Mouse (Mus musculus): ENCODE results near the gene Tigd4.
"Not testable (repeated sequence)": the region's sequence is repeated elsewhere in the genome, so short reads cannot be mapped to it uniquely, and the experiment has no call there.

Gene Tigd4

DNA sequence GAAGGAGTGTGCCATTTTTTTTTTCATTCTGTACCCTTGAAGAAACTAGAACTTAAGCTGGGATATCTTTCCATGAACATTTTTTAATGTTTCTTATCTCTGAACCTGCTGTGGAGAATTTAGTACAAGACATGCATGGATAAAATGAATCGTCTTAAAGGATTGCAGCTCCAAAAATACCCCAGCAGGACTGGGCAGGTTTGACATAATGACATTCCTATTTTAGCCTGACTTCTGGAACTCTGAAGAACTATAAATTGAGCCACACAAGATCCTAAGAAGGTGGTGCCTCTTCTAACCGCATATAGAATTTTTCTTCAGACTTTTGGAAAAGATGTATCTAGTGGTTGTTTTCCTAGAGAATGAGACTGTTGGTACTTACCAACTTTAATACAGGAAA, at the start of gene Tigd4:
TSS of gene Tigd4 (plus strand) at position 301 of the 400 bp plus-strand sequence.
- DNase-seq (ENCODE audit: low read depth, low spot score) = no peak
- no peaks in the 10 kb centered on the region for H3K36me3 ChIP-seq (ENCODE audit: control insufficient read depth, insufficient read depth, low read length, poor library complexity, severe bottlenecking)
- no peaks in the 10 kb centered on the region for H3K27me3 ChIP-seq (ENCODE audit: control insufficient read depth, insufficient read depth, low read length, poor library complexity, severe bottlenecking)

GRCm38 (mm10) chr3:84547177-84547576, 46.2 kb upstream of the Tigd4 start:
- no peaks in the 10 kb centered on the region for H3K27me3 ChIP-seq (ENCODE audit: control insufficient read depth, insufficient read depth, low read length, poor library complexity, severe bottlenecking)
- DNase-seq (ENCODE audit: low read depth, low spot score) = peak; percentile 58

DNA sequence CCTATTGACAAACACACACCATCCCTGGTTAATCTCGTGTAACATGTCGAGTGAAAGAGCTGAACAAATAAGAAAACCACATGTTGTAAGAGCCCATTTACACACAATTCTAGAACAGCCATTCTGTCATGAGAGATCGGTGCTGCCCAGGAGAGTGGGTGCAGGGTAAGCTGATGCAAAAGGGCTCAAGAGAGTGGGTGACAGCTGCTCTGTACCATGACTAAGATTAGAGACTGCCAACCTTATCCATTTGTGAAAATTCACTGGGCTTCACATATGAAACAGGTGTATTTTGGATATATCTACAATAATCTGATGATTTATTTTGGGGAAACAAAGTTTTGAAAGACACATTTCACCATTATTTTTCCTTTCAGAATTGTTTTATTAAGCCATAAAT, 37.6 kb upstream of the Tigd4 start:
- no peak for DNase-seq (ENCODE audit: low read depth, low spot score)
- H3K36me3 ChIP-seq (ENCODE audit: control insufficient read depth, insufficient read depth, low read length, poor library complexity, severe bottlenecking) = no peaks in the 10 kb centered on the region
- no peaks in the 10 kb centered on the region for H3K27me3 ChIP-seq (ENCODE audit: control insufficient read depth, insufficient read depth, low read length, poor library complexity, severe bottlenecking)

More at GRCm38 (mm10) chr3:84547177-84547576, 46.2 kb upstream of the Tigd4 start:
- H3K36me3 ChIP-seq (ENCODE audit: control insufficient read depth, insufficient read depth, low read length, poor library complexity, severe bottlenecking) = no peaks in the 10 kb centered on the region

GRCm38 (mm10) chr3:84558301-84558700, 35.1 kb upstream of the Tigd4 start:
- Histone ChIP-seq H3K27me3 (ENCODE audit: control insufficient read depth, insufficient read depth, low read length, poor library complexity, severe bottlenecking) (no peaks in the 10 kb centered on the region), H3K36me3 (ENCODE audit: control insufficient read depth, insufficient read depth, low read length, poor library complexity, severe bottlenecking) (no peaks in the 10 kb centered on the region)
- no peak for DNase-seq (ENCODE audit: low read depth, low spot score)

- H3K36me3 ChIP-seq (ENCODE audit: control insufficient read depth, insufficient read depth, low read length, poor library complexity, severe bottlenecking); H3K27me3 ChIP-seq (ENCODE audit: control insufficient read depth, insufficient read depth, low read length, poor library complexity, severe bottlenecking); DNase-seq (ENCODE audit: low read depth, low spot score): not testable (repeated sequence)
These were observed 30.5 kb upstream of the Tigd4 start for GRCm38 (mm10) chr3:84562911-84563310.

DNA sequence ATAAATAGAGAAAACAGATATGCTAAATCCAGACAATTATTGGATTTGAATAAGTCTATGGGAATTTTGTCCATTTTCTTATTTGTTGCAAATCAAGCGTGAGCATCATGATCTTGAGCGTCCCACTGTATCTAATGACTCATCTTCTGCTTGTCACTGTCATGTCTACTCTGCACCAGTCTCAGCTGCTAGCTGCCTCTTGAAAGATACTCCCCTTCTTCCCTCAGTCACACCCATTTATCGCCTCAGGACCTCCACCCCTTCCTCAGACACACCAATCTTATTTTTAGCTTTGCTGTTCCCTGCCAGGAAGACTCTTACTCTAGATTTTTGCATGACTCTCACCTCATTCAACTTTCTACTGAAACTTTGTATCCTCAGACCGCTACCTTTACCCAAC, 30.0 kb upstream of the Tigd4 start:
- Histone ChIP-seq H3K36me3 (ENCODE audit: control insufficient read depth, insufficient read depth, low read length, poor library complexity, severe bottlenecking) (no peaks in the 10 kb centered on the region), H3K27me3 (ENCODE audit: control insufficient read depth, insufficient read depth, low read length, poor library complexity, severe bottlenecking) (no peaks in the 10 kb centered on the region)
- no peak for DNase-seq (ENCODE audit: low read depth, low spot score)

GRCm38 (mm10) chr3:84568540-84568939, 24.8 kb upstream of the Tigd4 start:
- no peaks in the 10 kb centered on the region for H3K36me3 ChIP-seq (ENCODE audit: control insufficient read depth, insufficient read depth, low read length, poor library complexity, severe bottlenecking)
- no peak for DNase-seq (ENCODE audit: low read depth, low spot score)
- no peaks in the 10 kb centered on the region for H3K27me3 ChIP-seq (ENCODE audit: control insufficient read depth, insufficient read depth, low read length, poor library complexity, severe bottlenecking)

DNA sequence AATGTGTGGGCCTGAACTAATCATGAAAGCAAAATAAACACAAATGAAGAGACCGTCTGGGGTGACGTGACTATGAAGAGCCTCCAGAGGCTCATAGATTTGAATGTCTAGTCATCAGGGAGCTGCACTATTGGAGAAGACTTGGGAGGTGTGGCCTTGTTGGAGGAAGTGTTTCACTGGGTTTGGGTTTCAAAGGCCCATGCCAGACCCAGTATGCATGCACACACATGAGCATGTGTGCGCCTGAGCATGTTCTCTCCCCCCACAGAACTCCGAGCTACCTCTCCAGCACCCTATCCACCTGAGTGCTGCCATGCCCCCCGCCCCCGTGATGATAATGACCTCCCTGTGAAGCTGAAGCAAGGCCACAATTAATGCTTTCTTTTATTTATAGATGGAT, 23.8 kb upstream of the Tigd4 start:
- H3K27me3 ChIP-seq (ENCODE audit: control insufficient read depth, insufficient read depth, low read length, poor library complexity, severe bottlenecking) = no peaks in the 10 kb centered on the region
- no peaks in the 10 kb centered on the region for H3K36me3 ChIP-seq (ENCODE audit: control insufficient read depth, insufficient read depth, low read length, poor library complexity, severe bottlenecking)
- DNase-seq (ENCODE audit: low read depth, low spot score) = peak; percentile 53

DNA sequence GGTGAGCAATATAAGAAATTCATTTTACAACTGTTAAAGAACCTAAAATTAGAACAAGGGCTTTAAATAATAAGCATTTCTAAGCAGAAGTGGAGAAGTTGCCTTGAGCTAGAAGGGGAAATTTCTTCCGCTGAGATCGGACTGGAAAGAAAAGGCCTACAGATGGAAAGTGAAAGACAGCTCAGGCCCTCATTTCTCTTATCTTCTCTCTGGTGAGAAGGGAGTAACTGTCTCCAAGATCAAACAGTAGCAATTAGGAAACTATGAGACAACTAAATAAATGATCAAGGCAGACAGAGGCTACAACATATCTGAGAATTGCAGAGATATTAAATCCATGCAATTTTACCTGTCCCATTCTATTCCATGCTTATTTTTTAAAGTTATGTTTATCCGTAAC, 22.9 kb upstream of the Tigd4 start:
- peak; percentile 39 for DNase-seq (ENCODE audit: low read depth, low spot score)
- no peaks in the 10 kb centered on the region for H3K27me3 ChIP-seq (ENCODE audit: control insufficient read depth, insufficient read depth, low read length, poor library complexity, severe bottlenecking)
- H3K36me3 ChIP-seq (ENCODE audit: control insufficient read depth, insufficient read depth, low read length, poor library complexity, severe bottlenecking) = no peaks in the 10 kb centered on the region

GRCm38 (mm10) chr3:84580716-84581115, 12.7 kb upstream of the Tigd4 start:
- DNase-seq (ENCODE audit: low read depth, low spot score) = no peak
- no peaks in the 10 kb centered on the region for H3K36me3 ChIP-seq (ENCODE audit: control insufficient read depth, insufficient read depth, low read length, poor library complexity, severe bottlenecking)
- H3K27me3 ChIP-seq (ENCODE audit: control insufficient read depth, insufficient read depth, low read length, poor library complexity, severe bottlenecking) = no peaks in the 10 kb centered on the region

GRCm38 (mm10) chr3:84581696-84582022, 11.7 kb upstream of the Tigd4 start:
- Histone ChIP-seq H3K27me3 (ENCODE audit: control insufficient read depth, insufficient read depth, low read length, poor library complexity, severe bottlenecking) (no peaks in the 10 kb centered on the region), H3K36me3 (ENCODE audit: control insufficient read depth, insufficient read depth, low read length, poor library complexity, severe bottlenecking) (no peaks in the 10 kb centered on the region)
- peak; percentile 14 for DNase-seq (ENCODE audit: low read depth, low spot score)

DNA sequence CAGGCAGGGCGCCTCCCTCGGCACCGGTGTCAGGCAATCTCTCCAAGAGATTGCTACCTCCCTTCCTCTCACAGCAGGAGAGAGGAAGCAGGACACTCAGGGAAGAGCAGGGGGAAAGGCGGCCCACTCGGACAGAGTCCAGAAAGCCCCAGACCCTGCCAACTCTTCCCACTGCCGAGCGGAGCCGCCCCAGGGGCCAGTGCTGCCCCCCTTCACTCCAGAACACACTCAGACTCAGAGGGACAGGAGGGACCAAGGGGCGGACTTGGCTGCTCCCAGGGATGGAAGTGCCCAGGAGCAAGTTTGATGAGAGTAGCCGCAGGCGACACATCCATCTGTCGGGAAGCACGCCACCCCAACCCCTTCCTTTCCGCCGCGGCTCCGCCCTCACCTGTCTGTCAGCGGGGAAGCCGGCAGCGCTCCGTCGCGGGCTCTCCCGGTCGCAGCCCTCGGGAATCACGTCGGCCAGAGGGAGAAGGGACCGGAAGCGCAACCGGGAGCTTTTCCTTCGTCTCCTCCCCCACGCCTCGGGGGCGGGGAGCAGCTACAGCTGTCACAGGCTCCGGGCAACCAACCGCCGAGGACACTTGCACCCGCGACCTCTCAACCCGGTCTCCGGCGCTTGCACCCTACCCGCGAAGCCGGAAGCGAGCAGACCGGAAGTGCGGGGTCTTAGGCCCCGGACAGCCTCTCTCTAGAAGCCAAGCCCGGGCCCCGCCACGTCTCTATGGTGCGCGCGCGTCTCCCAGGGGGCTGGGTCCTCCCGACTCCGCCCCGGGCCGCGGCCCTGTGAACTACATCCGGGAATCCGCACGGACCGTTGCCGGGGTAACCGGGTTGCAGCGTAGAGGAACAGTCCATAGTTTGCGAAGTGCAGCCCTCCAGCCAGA, 11.1 kb upstream of the Tigd4 start, which contains the start of gene Arfip1:
TSS of gene Arfip1 (minus strand) at position 603 of the 890 bp plus-strand sequence.
- peak; percentile 92 for DNase-seq (ENCODE audit: low read depth, low spot score)
- Histone ChIP-seq H3K36me3 (ENCODE audit: control insufficient read depth, insufficient read depth, low read length, poor library complexity, severe bottlenecking) (no peaks in the 10 kb centered on the region), H3K27me3 (ENCODE audit: control insufficient read depth, insufficient read depth, low read length, poor library complexity, severe bottlenecking) (no peaks in the 10 kb centered on the region)

DNA sequence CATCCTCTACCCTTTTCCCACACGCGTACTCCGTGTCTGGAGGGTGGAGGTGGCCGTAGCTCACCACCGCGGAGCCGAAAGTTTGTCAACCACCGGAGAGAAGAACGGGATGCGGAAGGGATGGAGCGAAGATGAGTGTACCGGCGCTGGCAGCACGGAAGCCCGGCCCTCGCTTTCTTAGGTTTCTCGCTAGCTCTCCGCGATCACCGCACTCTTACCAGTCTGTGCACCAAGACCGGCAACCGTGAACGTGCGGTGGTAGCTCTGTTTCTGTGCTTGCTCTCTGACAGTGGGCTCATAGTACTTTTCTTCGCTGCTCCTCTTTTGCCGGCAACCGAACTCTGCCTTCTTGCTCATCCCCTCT, 10.5 kb upstream of the Tigd4 start:
- DNase-seq (ENCODE audit: low read depth, low spot score) = no peak
- Histone ChIP-seq H3K27me3 (ENCODE audit: control insufficient read depth, insufficient read depth, low read length, poor library complexity, severe bottlenecking) (no peaks in the 10 kb centered on the region), H3K36me3 (ENCODE audit: control insufficient read depth, insufficient read depth, low read length, poor library complexity, severe bottlenecking) (no peaks in the 10 kb centered on the region)

- H3K36me3 ChIP-seq (ENCODE audit: control insufficient read depth, insufficient read depth, low read length, poor library complexity, severe bottlenecking) = no peaks in the 10 kb centered on the region
- DNase-seq (ENCODE audit: low read depth, low spot score) = no peak
- H3K27me3 ChIP-seq (ENCODE audit: control insufficient read depth, insufficient read depth, low read length, poor library complexity, severe bottlenecking) = no peaks in the 10 kb centered on the region
These were observed 6.6 kb upstream of the Tigd4 start for GRCm38 (mm10) chr3:84586736-84587135.

DNA sequence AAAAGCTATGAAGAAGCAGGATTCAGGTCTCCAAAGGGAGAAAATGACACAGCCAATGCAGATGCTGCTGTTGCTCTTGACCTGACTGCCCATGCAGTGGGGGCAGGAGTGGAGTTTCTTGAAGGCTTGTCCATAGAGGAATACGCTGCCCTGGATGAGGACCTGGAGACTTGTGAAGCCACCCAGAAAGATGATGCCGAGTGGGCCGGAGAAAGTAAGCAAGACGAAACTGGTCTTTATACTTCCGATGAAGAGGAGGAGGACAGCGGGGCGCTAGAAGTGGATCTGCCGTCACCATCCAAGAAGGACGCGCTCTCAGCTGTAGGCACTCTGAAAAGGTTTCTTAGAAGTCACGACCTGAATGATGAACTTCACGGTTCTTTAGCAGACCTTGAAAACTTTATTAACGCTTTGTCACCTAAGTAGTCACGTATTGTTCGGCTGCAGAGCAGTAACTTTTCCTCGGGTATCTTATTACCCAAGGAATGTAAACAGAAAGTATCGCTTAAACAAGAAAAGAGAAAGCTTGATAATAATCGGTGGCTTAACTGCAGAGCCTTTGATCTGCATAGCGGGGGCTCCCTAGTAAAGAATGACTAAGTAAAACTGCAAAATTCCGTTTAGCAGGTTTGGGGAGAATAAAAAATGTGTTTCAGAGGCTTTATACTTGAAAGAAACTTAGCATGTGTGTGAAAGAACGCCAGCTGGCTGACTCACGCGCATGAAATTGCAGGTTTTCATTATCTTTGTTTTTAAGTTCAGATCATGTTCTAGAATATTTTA, 1.7 kb downstream of the Tigd4 start:
- peak; percentile 13 for DNase-seq (ENCODE audit: low read depth, low spot score)
- Histone ChIP-seq H3K27me3 (ENCODE audit: control insufficient read depth, insufficient read depth, low read length, poor library complexity, severe bottlenecking) (no peaks in the 10 kb centered on the region), H3K36me3 (ENCODE audit: control insufficient read depth, insufficient read depth, low read length, poor library complexity, severe bottlenecking) (no peaks in the 10 kb centered on the region)
